Mouse (Mus musculus) MEL (cell line): ENCODE data around the gene Srbd1. TPM values are rescaled to one million over a fixed set of nuclear protein-coding genes. Genes with fewer than 3 reads are reported as not detected.
A peak's percentile ranks its signal among the peaks of the same experiment; 100 is the strongest.

ENCODE experiments used
- DNase-seq: peaks from one replicate; pipeline ENCODE4 v3.0.0; 2011; ENCODE audit warnings: low read depth, low spot score
- H3K27ac ChIP-seq: 2 replicates; pipeline ENCODE4 v1.5.1; 2012; ENCODE audit warnings: low read depth, mild to moderate bottlenecking, control low read depth, low read length, moderate library complexity; ENCODE audit not compliant: control insufficient read depth
- H3K27me3 ChIP-seq, 2 experiments: fragments of 150-350 bp in 1 of 2; sonication (generic) in 1 of 2; 2 replicates each; pipeline ENCODE4 v1.6.1; 2012; ENCODE audit warnings: low read length in 2 of 2, mild to moderate bottlenecking in 2 of 2, improper control_type of control experiment in 1 of 2, moderate library complexity in 1 of 2; ENCODE audit not compliant: insufficient read depth in 2 of 2, control insufficient read depth in 1 of 2
- H3K36me3 ChIP-seq, 2 experiments: 2 replicates each; pipeline ENCODE4 v1.6.1; 2012 to 2014; ENCODE audit warnings: low read length in 2 of 2, improper control_type of control experiment in 1 of 2, inconsistent platforms in 1 of 2, mild to moderate bottlenecking in 1 of 2; ENCODE audit not compliant: insufficient read depth in 2 of 2, control insufficient read depth in 1 of 2
- H3K4me1 ChIP-seq, 2 experiments: fragments of 150-350 bp in 1 of 2; sonication (generic) in 1 of 2; 2 replicates each; pipeline ENCODE4 v1.6.1; 2012; ENCODE audit warnings: low read length in 2 of 2, improper control_type of control experiment in 1 of 2, mild to moderate bottlenecking in 1 of 2; ENCODE audit not compliant: insufficient read depth in 2 of 2, control insufficient read depth in 1 of 2
- H3K4me3 ChIP-seq, 2 experiments: fragments of 150-350 bp in 1 of 2; sonication (generic) in 1 of 2; 2 replicates each; pipeline ENCODE4 v1.5.1; 2012; ENCODE audit warnings: low read depth in 2 of 2, low read length in 2 of 2, mild to moderate bottlenecking in 2 of 2, moderate library complexity in 2 of 2, control low read depth in 1 of 2, improper control_type of control experiment in 1 of 2; ENCODE audit not compliant: control insufficient read depth in 1 of 2, insufficient read depth in 1 of 2
- H3K79me2 ChIP-seq: 2 replicates; pipeline ENCODE4 v1.6.1; 2012; ENCODE audit warnings: mild to moderate bottlenecking, low read length, moderate library complexity; ENCODE audit not compliant: control insufficient read depth, poor library complexity, insufficient read depth
- H3K9ac ChIP-seq: 2 replicates; pipeline ENCODE4 v1.6.1; 2012; ENCODE audit warnings: low read depth, mild to moderate bottlenecking, control low read depth, low read length, moderate library complexity; ENCODE audit not compliant: control insufficient read depth, poor library complexity, severe bottlenecking
- H3K9me3 ChIP-seq: fragments of 150-350 bp; sonication (generic); replicated peaks from 2 replicates; pipeline ENCODE4 v1.6.1; 2012; ENCODE audit warnings: mild to moderate bottlenecking, low read length, improper control_type of control experiment, moderate library complexity; ENCODE audit not compliant: insufficient read depth
- BHLHE40 ChIP-seq: IDR thresholded peaks from 2 replicates; pipeline ENCODE4 v1.6.1; 2012; ENCODE audit warnings: low read depth, mild to moderate bottlenecking, inconsistent platforms, low read length, improper control_type of control experiment, borderline replicate concordance
- CHD1 ChIP-seq: IDR thresholded peaks from 2 replicates; pipeline ENCODE4 v1.6.1; 2012; ENCODE audit warnings: low read depth, mild to moderate bottlenecking, inconsistent platforms, low read length, improper control_type of control experiment
- E2F4 ChIP-seq: IDR thresholded peaks from 2 replicates; pipeline ENCODE4 v1.6.1; 2011; ENCODE audit warnings: low read depth, low read length, improper control_type of control experiment, borderline replicate concordance
- KAT2A ChIP-seq: conservative IDR thresholded peaks from 2 replicates; pipeline ENCODE4 v1.6.1; 2012; ENCODE audit warnings: low read depth, low read length, improper control_type of control experiment, inconsistent platforms
- MAZ ChIP-seq: IDR thresholded peaks from 2 replicates; pipeline ENCODE4 v1.6.1; 2012; ENCODE audit warnings: low read depth, mild to moderate bottlenecking, inconsistent platforms, low read length, improper control_type of control experiment
- MXI1 ChIP-seq: IDR thresholded peaks from 2 replicates; pipeline ENCODE4 v1.6.1; 2011; ENCODE audit warnings: mild to moderate bottlenecking, low read depth, low read length, improper control_type of control experiment
- MYB ChIP-seq: IDR thresholded peaks from 2 replicates; pipeline ENCODE4 v1.6.1; 2011; ENCODE audit warnings: mild to moderate bottlenecking, low read depth, low read length, improper control_type of control experiment
- NRF1 ChIP-seq: IDR thresholded peaks from 2 replicates; pipeline ENCODE4 v1.6.1; 2014; ENCODE audit warnings: low read depth, mild to moderate bottlenecking, inconsistent platforms, low read length, improper control_type of control experiment, moderate library complexity; ENCODE audit not compliant: poor library complexity, insufficient read depth, severe bottlenecking
- POLR2AphosphoS2 ChIP-seq: IDR thresholded peaks from 2 replicates; pipeline ENCODE4 v1.6.1; 2011; ENCODE audit warnings: low read length, improper control_type of control experiment
- POLR2AphosphoS5 ChIP-seq: IDR thresholded peaks from 2 replicates; pipeline ENCODE4 v1.6.1; 2012; ENCODE audit warnings: low read depth, borderline replicate concordance, mild to moderate bottlenecking, inconsistent platforms, low read length, moderate library complexity, mixed read lengths
- SMC3 ChIP-seq: IDR thresholded peaks from 2 replicates; pipeline ENCODE4 v1.6.1; 2011; ENCODE audit warnings: low read depth, low read length, improper control_type of control experiment
- TAL1 ChIP-seq: IDR thresholded peaks from 2 replicates; pipeline ENCODE4 v1.6.1; 2012; ENCODE audit warnings: mild to moderate bottlenecking, inconsistent platforms, low read length, moderate library complexity, mixed read lengths
- TBP ChIP-seq: IDR thresholded peaks from 2 replicates; pipeline ENCODE4 v1.8.0; 2011; ENCODE audit warnings: low read depth, low read length, improper control_type of control experiment
- UBTF ChIP-seq: IDR thresholded peaks from 2 replicates; pipeline ENCODE4 v1.6.1; 2012; ENCODE audit warnings: low read depth, mild to moderate bottlenecking, inconsistent platforms, low read length, improper control_type of control experiment, moderate library complexity, borderline replicate concordance; ENCODE audit not compliant: insufficient read depth
- ZKSCAN1 ChIP-seq: IDR thresholded peaks from 2 replicates; pipeline ENCODE4 v1.6.1; 2012; ENCODE audit warnings: low read depth, mild to moderate bottlenecking, inconsistent platforms, low read length, improper control_type of control experiment, moderate library complexity
- ZMIZ1 ChIP-seq: IDR thresholded peaks from 2 replicates; pipeline ENCODE4 v1.6.1; 2012; ENCODE audit warnings: low read depth, mild to moderate bottlenecking, inconsistent platforms, low read length, improper control_type of control experiment, moderate library complexity
- ZNF384 ChIP-seq: IDR thresholded peaks from 2 replicates; pipeline ENCODE4 v1.6.1; 2012; ENCODE audit warnings: low read depth, mild to moderate bottlenecking, inconsistent platforms, low read length, improper control_type of control experiment
- polyA plus RNA-seq, 2 experiments: library from polyadenylated mRNA; stranded (reverse) in 1 of 2; unstranded in 1 of 2; fragments of >175 nt in 1 of 2; fragments of >200 nt in 1 of 2; gene quantifications; 2 replicates each; pipeline versions ENCODE4 v1.2.1 to v1.2.4; 2012; ENCODE audit warnings: low replicate concordance in 2 of 2, low read depth in 1 of 2; ENCODE audit not compliant: insufficient read length in 2 of 2, insufficient read depth in 1 of 2, missing spikeins in 1 of 2
- total RNA-seq: library from RNA; depleted of rRNA; stranded (reverse); fragments of 300-350 nt; gene quantifications from 2 replicates; pipeline ENCODE4 v1.2.3, GENCODE M21; 2012

Gene Srbd1
- total and polyA plus RNA-seq, 3 experiments = 14.9 to 30.5 TPM; not detected in 1

DNA sequence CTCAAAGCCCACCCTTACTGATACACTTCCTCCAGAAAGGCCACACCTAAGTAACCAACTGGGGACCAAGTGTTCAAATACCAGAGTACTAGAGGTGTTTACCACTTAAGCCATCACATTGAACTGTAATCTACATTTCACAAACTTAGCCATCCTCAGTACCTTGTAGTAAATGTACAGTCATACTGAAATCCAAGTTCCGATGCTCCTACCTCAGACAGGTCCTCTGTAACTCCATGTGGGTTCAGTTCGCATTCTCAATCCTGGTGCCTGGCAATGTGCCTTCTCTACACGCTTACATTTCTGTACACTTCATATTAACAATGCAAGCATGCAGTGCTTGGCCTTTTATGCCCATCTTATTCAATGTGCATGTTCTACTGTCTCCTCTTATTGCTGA is 77.5 kb downstream of the Srbd1 start:
- Histone ChIP-seq H3K9ac (no peak overlapping the region), H3K4me3 (no peak overlapping the region), H3K4me1 (peaks cover 0 to under 1% of the 10 kb centered on the region in 2 experiments; a peak in 2 of 4 replicates), H3K9me3 (no peaks in the 10 kb centered on the region), H3K79me2 (peaks cover 2% of the 10 kb centered on the region; the same call in 1 of the 2 replicates), H3K27ac (no peak overlapping the region), H3K27me3 (no peaks in the 10 kb centered on the region), H3K36me3 (peaks cover 0 to under 1% of the 10 kb centered on the region in 2 experiments; a peak in 1 of 4 replicates)
- no peak for TF ChIP-seq E2F4
- no peak for TF ChIP-seq NRF1
- no peak for TF ChIP-seq CHD1
- no peak for TF ChIP-seq SMC3
- TF ChIP-seq MYB = no peak
- no peak for TF ChIP-seq MXI1
- no peak for TF ChIP-seq TBP
- TF ChIP-seq ZNF384 = no peak
- no peak for TF ChIP-seq ZKSCAN1
- no peak for TF ChIP-seq UBTF
- TF ChIP-seq POLR2AphosphoS2 = no peak
- no peak for TF ChIP-seq KAT2A
- no peak for TF ChIP-seq POLR2AphosphoS5
- no peak for TF ChIP-seq ZMIZ1
- no peak for TF ChIP-seq MAZ
- no peak for DNase-seq

DNA sequence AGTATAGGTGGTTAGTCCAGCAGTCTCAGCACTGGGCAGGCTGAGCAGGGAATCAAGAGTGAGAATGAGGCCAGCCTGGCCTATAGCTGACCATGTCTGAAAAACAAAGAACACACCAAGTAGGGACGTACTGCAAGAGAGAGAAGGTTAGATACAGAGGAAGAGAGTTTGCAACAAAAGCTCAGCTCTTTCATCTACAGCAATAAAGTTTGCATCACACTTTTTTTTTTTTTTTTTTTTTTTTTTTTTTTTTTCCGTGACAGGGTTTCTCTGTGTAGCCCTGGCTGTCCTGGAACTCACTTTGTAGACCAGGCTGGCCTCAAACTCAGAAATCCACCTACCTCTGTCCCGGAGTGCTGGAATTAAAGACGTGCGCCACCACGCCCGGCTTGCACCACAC is 79.1 kb downstream of the Srbd1 start:
- Histone ChIP-seq H3K4me3 (no peak overlapping the region), H3K27ac (no peak overlapping the region), H3K27me3 (no peaks in the 10 kb centered on the region), H3K4me1 (peaks cover 3 to 4% of the 10 kb centered on the region in 2 experiments; a peak in 3 of 4 replicates), H3K9ac (no peak overlapping the region), H3K36me3 (peaks cover 0 to 9% of the 10 kb centered on the region in 2 experiments; a peak in 2 of 4 replicates), H3K9me3 (no peaks in the 10 kb centered on the region), H3K79me2 (peaks cover 2% of the 10 kb centered on the region; the same call in 1 of the 2 replicates)
- TF ChIP-seq NRF1 = no peak
- TF ChIP-seq BHLHE40 = no peak
- TF ChIP-seq ZNF384 = peak; percentile 20; the same call in 1 of the 2 replicates
- TF ChIP-seq POLR2AphosphoS2 = no peak
- TF ChIP-seq TAL1 = no peak
- DNase-seq = no peak
